Mouse (Mus musculus) ZHBTc4 (cell line): ENCODE measurements at regions not wholly inside any gene's neighbourhood (a gene's known extent, or its start where the extent isn't known, plus 50 kb on each side); places are given as distances from the start of the nearest gene placed in this dataset.
"Not testable (repeated sequence)": the region's sequence is repeated elsewhere in the genome, so short reads cannot be mapped to it uniquely, and the experiment has no call there.

Source experiments
- DNase-seq: peaks from one replicate; pipeline ENCODE4 v3.0.0-alpha.2; 2011; ENCODE audit warnings: low read depth, low spot score

DNA sequence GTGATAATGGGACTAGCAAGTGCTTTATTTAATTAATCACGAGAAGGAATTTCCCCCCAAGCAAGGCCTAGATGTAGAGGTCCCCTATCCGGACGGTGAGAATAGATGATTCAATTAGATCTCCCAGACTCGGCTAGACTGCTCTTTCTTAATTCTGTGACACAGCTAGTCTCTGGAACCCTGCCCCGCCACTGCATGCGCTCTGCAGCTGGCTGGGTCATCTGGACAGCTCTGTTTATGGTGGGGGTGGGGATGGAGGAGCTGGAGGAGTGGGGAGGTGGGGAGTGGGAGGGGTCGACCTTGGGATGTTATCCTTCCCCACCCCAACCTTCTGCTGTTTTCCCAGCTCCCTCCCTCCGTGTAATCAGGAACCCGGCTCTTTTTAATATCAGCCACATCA is 147.5 kb upstream of the Sfswap start:
- peak; percentile 57 for DNase-seq

DNA sequence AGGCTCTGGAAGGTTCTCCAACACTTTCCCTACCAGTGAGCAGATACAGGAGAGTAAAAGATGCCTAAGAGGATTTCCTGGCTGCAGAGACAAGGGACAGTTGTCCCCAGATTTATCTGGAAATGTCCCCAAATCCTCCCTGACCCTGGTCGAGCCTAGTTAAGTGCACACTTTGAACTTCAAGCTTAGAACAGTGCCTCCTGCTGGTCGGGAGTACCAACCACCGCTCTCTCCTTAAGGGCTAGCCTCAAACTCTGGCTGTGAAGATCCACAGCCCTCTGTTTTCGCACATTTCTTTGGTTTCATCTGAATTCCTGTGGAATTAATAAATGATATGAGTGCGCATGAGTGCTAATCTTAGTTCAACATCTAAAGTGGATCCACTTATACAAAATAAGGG is 146.1 kb upstream of the Sfswap start:
- peak; percentile 70 for DNase-seq

- DNase-seq: no peak
These were observed 139.5 kb upstream of the Sfswap start for GRCm38 (mm10) chr5:129361527-129361926.

GRCm38 (mm10) chr5:129363189-129363588 is 137.8 kb upstream of the Sfswap start:
- peak; percentile 76 for DNase-seq

DNA sequence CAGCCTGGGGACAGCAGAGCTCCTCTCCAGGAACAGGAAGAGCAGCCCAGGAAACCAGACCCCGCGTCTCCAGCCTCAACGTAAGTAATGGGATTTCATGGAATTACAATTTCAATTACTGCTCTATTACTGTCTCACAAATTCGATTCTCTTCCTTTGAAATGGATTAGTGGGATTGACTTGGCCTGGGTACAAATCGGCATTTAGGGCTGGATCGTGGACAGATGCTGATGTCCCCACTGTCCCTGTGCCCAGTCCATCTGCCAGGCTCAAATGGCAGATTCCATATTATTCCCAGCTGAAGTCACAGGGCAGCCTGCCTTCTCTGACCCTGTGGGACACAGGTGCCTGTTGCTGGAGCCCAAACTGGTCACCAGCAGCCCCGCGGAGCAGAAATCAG is 136.0 kb upstream of the Sfswap start:
- no peak for DNase-seq

DNA sequence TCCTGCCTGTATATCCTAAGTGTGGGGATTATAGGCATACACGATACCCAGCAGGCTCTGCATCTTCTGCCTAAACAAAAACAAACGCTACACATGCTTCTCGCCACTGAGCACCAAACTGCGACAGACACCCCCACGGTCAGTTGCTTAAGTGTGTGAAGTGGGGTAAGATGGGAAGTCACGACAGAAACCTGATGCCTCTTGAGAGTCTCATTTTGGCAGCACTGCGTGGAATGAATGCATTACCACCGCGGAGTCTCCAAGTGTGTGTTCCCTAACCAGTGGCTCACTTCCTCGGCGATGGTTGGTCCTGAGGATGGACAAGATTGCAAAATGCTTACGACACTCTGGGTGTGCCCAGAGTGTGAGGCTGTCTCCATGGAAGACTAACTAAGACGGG is 133.8 kb upstream of the Sfswap start:
- DNase-seq: no peak

DNA sequence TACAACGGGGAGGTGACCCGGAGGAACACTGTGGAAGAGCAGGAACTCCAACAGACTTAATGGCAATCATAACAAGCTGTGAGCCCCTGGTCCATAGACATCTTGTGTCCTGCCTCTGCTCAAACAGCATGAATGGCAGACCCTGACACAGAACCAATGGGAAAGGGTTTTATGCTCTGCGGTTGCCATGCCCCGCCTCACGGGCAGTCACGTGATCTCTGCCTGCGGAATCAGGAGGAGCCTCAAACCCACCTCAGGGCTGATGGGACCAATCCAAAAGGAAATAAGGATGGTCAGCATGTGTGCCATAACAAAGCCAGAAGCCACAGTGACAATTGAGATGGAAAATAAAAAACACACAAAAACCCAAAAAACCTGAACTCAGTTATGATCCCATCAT is 120.2 kb upstream of the Sfswap start:
- peak; percentile 56 for DNase-seq

DNA sequence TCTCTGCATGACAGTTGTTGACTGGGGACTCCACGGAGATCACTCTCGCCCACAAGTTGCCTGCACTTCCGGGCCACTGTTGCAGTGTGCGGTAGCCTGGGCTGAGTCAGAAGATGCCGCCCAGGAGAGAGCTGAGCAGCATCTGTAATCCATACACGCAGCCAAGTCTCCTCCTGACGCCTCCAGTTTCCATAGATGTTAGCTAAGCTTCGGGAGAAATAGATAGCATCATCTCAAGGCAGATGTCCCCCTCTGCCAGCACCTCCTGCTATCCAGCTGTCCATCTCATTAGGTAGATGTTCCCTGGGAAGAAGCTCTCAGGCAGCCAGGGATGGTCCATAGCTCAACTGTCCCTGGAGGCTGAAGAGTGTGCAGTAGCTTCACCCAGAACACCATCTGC is 116.0 kb upstream of the Sfswap start:
- DNase-seq: no peak

- DNase-seq: not testable (repeated sequence)
These were observed 114.9 kb upstream of the Sfswap start for GRCm38 (mm10) chr5:129385965-129386643.

DNA sequence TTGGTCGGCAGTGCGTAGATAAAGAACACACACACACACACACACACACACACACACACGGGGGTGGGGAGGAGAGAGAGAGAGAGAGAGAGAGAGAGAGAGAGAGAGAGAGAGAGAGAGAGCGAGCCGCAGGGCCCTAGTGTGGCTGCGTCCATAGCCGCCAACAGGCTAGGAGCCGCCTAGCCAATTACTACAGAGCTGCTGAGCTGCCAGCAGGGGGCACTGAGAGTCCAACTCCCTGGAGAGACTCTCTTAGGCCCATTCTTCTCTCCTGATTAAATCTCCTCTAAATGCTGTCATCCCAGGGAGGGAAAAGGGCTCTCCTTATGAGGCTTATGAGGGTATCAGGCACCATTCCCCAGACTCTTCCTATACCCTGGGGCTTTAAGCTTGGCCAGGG is 114.3 kb upstream of the Sfswap start:
- DNase-seq: not testable (repeated sequence)

DNA sequence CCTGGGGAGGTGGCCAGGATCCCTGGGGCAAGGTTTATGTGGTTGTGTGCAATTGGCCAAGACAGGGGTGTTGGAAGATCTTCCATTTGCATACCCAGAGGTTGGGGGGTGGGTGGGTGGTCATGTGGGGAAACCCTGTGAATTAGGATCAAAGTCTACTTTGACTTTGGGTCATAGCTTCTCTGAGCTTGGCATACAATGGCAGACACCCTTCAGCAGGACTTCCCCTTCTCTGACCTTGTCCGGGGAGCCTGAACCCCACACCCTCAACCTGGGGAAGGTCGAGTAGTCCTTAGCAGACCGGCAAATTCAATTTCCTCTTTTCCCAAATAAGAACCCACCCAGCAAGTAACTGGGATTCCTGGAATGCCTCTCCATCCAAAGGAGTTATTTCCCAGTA is 113.7 kb upstream of the Sfswap start:
- peak; percentile 80 for DNase-seq

DNA sequence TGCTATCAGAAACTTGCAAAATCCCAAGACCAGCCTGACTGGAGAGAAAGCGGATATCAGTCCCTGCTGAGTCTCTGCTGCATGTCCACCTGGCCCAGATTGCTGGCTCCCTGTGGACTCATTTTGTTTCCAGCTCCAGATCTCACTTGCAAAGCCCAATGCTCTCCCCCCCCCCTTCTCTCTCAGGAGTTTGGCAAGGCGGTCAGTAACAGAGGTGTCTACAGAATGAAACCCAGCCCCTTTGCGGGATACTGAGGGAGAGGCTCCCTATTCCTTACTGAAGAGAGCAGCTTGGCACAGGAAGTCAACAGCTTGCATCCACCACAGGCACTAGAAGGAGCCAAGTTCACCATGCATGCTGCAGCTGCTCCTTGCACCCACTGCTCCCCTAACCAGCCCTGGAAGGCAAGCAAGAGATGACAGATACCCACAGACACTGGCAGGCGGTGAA is 110.1 kb upstream of the Sfswap start:
- no peak for DNase-seq

- DNase-seq: no peak
These were observed 107.9 kb upstream of the Sfswap start for GRCm38 (mm10) chr5:129393150-129393549.

- peak; percentile 57 for DNase-seq
These were observed 107.3 kb upstream of the Sfswap start for GRCm38 (mm10) chr5:129393606-129394255.

- DNase-seq: no peak
These were observed 106.6 kb upstream of the Sfswap start for GRCm38 (mm10) chr5:129394416-129394815.

DNA sequence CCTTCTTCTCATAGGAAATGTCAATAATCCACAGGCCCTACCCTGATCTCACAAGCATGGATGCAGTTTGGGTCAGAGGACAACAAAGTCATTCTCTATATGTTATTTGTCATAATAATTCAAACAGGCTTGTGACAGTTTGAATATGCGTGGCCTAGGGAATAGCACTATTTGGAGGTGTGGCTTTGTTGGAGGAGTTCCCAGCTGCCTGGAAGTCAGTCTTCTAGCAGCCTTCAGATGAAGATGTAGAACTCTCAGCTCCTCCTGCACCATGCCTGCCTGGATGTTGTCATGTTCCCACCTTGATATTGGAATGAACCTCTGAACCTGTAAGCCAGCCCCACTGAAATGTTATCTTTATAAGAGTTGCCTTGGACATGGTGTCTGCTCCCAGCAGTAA is 103.7 kb upstream of the Sfswap start:
- no peak for DNase-seq

DNA sequence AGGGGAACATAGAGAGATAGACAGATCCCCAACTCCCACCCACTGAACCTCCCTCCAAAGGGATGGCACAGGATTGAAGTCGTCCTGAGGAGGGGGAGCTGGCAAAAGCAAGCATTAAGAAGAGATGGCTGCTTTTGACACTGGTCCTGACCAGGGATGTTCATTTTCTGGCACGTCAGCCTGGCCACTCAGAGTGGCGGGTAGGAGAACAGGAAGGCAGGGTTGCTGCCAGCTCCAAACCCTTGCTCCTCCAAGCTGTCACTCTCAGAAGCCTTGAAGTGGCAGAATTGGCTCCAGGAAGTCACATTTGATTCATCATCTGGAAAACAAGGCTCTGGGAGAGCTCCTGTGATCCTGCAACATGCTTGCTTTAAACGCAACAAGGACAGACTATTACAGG is 94.8 kb upstream of the Sfswap start:
- no peak for DNase-seq

GRCm38 (mm10) chr5:129409440-129410004 is 91.5 kb upstream of the Sfswap start:
- DNase-seq: no peak

DNA sequence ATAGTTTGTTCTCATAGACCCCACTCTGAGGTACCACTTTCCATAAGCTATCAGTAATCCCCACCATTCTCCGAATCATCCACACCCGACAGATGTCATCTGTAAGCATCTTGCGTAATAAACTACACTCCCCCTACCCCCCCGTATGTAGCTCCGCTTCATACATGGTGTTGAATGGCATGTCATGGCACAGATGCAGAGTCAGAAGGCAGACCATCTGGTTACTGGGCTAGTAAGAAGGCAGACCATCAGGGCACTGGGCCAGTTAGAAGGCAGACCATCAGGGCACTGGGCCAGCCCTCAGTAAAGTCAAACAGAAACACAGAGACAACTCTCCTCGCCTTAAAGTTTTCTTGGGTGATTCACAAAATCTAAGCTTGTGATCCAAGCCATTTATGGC is 88.9 kb upstream of the Sfswap start:
- DNase-seq: no peak

DNA sequence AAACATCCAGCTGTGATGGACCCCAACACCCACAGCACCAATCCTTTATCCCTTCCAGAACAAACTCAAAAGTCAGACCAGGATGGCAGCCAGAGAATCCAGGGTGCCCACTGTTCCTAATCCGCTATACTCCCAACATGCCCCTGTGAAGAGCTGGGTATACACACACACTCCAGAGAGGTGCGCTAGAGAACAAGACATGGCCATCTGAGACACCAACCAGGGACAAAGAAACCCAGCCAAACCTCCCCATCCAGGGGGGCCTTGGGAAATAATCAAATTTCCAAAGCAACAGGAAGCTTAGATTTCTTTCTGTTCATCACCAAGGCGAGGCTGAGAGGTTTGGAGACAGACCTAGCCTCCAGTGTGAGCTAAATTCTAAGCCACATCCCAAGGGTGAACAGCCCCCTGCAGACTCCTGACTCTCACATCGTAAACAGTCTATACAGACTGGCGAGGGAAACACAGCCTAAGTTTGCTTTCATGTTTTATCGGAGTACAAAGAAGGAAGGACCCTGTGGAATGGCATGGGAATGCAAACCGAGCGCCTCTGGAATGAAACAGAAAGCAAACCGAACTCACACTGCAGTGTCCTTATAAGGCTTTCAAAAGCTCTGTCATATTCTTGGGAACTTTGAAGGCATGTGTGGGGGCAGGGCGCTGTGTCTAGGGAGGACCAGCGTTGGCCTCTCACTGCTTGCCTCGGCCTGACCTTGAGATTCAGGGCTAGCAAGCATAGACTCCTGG is 85.9 kb upstream of the Sfswap start:
- peak; percentile 25 for DNase-seq

DNA sequence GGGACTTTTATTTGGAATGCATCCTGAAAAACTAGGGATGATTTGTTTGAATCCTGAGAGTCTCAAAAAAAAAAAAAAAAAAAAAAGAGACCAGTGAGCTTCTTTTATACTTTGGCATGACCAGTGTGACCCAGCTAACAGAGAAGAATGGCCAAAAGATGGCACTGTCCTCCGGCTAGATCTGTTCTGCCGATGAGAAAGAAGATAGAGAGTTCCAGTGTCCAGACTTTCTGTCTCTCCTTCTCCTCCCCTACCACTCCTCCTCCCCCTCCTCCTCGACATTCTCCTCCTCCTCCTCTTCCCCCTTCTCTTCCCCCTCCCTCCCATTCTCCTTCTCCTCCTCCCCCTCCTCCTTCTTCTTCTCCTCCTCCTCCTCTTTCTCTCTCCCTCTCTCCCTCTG is 84.6 kb upstream of the Sfswap start:
- no peak for DNase-seq

DNA sequence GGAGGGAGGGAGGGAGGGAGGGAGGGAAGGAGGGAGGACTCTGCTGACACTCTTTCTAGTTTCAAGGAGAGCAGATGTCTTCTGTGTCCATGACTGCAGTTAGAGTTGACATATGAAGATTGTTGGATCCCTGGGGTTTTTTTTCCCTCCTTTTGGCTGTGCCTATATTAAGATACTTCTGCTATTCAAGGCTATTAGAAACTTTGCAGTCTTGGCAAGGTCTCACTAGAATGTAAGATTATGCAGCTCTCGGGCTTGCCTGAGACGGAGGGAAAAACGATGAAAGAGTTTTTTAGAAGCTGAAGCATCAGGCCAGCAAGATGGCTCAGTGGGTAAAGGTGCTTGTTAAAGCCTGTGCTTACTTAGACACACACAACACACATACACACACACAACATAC is 83.5 kb upstream of the Sfswap start:
- DNase-seq: no peak
